Mouse (Mus musculus) CH12.LX (cell line): ENCODE results near the gene Slc24a5. TPM values are rescaled to one million over a fixed set of nuclear protein-coding genes. Genes with fewer than 3 reads are reported as not detected.

Experiments
- DNase-seq: peaks from one replicate; pipeline ENCODE4 v3.0.0-alpha.2; 2013; ENCODE audit errors: extremely low read depth
- H3K27ac ChIP-seq: 2 replicates; pipeline ENCODE4 v1.5.1; 2012; ENCODE audit warnings: low read depth, mild to moderate bottlenecking, control low read depth, moderate library complexity; ENCODE audit not compliant: insufficient read depth
- H3K27me3 ChIP-seq: replicated peaks from 2 replicates; pipeline ENCODE3; 2012; ENCODE audit warnings: inconsistent platforms
- H3K36me3 ChIP-seq, 2 experiments: replicated peaks in 1 of 2; 2 replicates each; pipeline versions ENCODE3 to v1.6.1; 2012; ENCODE audit warnings: inconsistent platforms in 1 of 2, low read length in 1 of 2, mild to moderate bottlenecking in 1 of 2, mixed read lengths in 1 of 2, moderate library complexity in 1 of 2; ENCODE audit not compliant: control insufficient read depth in 1 of 2, insufficient read depth in 1 of 2
- H3K4me1 ChIP-seq, 2 experiments: 2 replicates each; pipeline ENCODE4 v1.6.1; 2012; ENCODE audit warnings: inconsistent platforms in 1 of 2, moderate library complexity in 1 of 2; ENCODE audit not compliant: insufficient read depth in 2 of 2, control insufficient read depth in 1 of 2
- H3K4me2 ChIP-seq: 2 replicates; pipeline ENCODE4 v1.6.1; 2012; ENCODE audit warnings: low read depth, mild to moderate bottlenecking, control low read depth; ENCODE audit not compliant: poor library complexity, insufficient read depth, severe bottlenecking
- H3K4me3 ChIP-seq, 3 experiments: fragments of 150-350 bp in 1 of 3; sonication (generic) in 1 of 3; replicated peaks in 1 of 3; 2 replicates each; pipeline versions ENCODE3 to v1.5.1; 2011 to 2012; ENCODE audit warnings: low read depth in 2 of 3, low read length in 2 of 3, mild to moderate bottlenecking in 2 of 3, moderate library complexity in 2 of 3, control low read depth in 1 of 3, improper control_type of control experiment in 1 of 3, inconsistent platforms in 1 of 3, mixed read lengths in 1 of 3; ENCODE audit not compliant: poor library complexity in 1 of 3
- H3K79me2 ChIP-seq: replicated peaks from 2 replicates; pipeline ENCODE4 v1.6.1; 2012; ENCODE audit warnings: mild to moderate bottlenecking, moderate library complexity; ENCODE audit not compliant: control insufficient read depth, poor library complexity, insufficient read depth, severe bottlenecking; ENCODE audit errors: extremely low read depth
- H3K9ac ChIP-seq: 2 replicates; pipeline ENCODE4 v1.6.1; 2012; ENCODE audit warnings: low read depth, mild to moderate bottlenecking, control low read depth, moderate library complexity; ENCODE audit not compliant: insufficient read depth
- H3K9me3 ChIP-seq: replicated peaks from 2 replicates; pipeline ENCODE3; 2012; ENCODE audit warnings: low read length, inconsistent platforms, mixed read lengths
- BHLHE40 ChIP-seq: IDR thresholded peaks from 2 replicates; pipeline ENCODE4 v1.6.1; 2011; ENCODE audit warnings: mild to moderate bottlenecking, low read depth, low read length, improper control_type of control experiment
- CHD1 ChIP-seq: IDR thresholded peaks from 2 replicates; pipeline ENCODE4 v1.6.1; 2012; ENCODE audit warnings: low read depth, low read length, improper control_type of control experiment, inconsistent platforms
- CHD2 ChIP-seq: IDR thresholded peaks from 2 replicates; pipeline ENCODE4 v1.6.1; 2011; ENCODE audit warnings: low read length, improper control_type of control experiment
- CTCF ChIP-seq, 2 experiments: IDR thresholded peaks in 1 of 2; conservative IDR thresholded peaks in 1 of 2; 2 replicates each; pipeline ENCODE4 v1.5.1; 2011 to 2012; ENCODE audit warnings: low read depth in 2 of 2, low read length in 2 of 2, improper control_type of control experiment in 1 of 2, inconsistent platforms in 1 of 2, mild to moderate bottlenecking in 1 of 2, moderate library complexity in 1 of 2
- EP300 ChIP-seq: IDR thresholded peaks from 2 replicates; pipeline ENCODE4 v1.6.1; 2011; ENCODE audit warnings: low read length, improper control_type of control experiment
- ETS1 ChIP-seq: conservative IDR thresholded peaks from 2 replicates; pipeline ENCODE4 v1.6.1; 2012; ENCODE audit warnings: low read depth, mild to moderate bottlenecking, inconsistent platforms, low read length, improper control_type of control experiment, moderate library complexity
- HCFC1 ChIP-seq: IDR thresholded peaks from 2 replicates; pipeline ENCODE4 v1.6.1; 2012; ENCODE audit warnings: low read depth, mild to moderate bottlenecking, inconsistent platforms, low read length, improper control_type of control experiment
- IRF4 ChIP-seq: IDR thresholded peaks from 2 replicates; pipeline ENCODE4 v1.6.1; 2014; ENCODE audit warnings: low read depth, mild to moderate bottlenecking, inconsistent platforms, low read length, improper control_type of control experiment
- JUN ChIP-seq: IDR thresholded peaks from 2 replicates; pipeline ENCODE4 v1.6.1; 2011; ENCODE audit warnings: low read depth, mild to moderate bottlenecking, low read length, improper control_type of control experiment, moderate library complexity; ENCODE audit not compliant: insufficient read depth
- JUND ChIP-seq: conservative IDR thresholded peaks from 2 replicates; pipeline ENCODE4 v1.6.1; 2011; ENCODE audit warnings: low read depth, low read length, improper control_type of control experiment
- KAT2A ChIP-seq: IDR thresholded peaks from 2 replicates; pipeline ENCODE4 v1.6.1; 2012; ENCODE audit warnings: low read length, improper control_type of control experiment, inconsistent platforms; ENCODE audit not compliant: insufficient replicate concordance
- MAFK ChIP-seq: IDR thresholded peaks from 2 replicates; pipeline ENCODE4 v1.6.1; 2011; ENCODE audit warnings: low read length, improper control_type of control experiment; ENCODE audit not compliant: insufficient replicate concordance
- MAZ ChIP-seq: IDR thresholded peaks from 2 replicates; pipeline ENCODE4 v1.6.1; 2012; ENCODE audit warnings: low read depth, mild to moderate bottlenecking, inconsistent platforms, low read length, improper control_type of control experiment, moderate library complexity
- MXI1 ChIP-seq: IDR thresholded peaks from 2 replicates; pipeline ENCODE4 v1.6.1; 2011; ENCODE audit warnings: mild to moderate bottlenecking, low read depth, low read length, improper control_type of control experiment
- MYC ChIP-seq: IDR thresholded peaks from 2 replicates; pipeline ENCODE4 v1.6.1; 2011; ENCODE audit warnings: low read depth, mild to moderate bottlenecking, improper control_type of control experiment, low read length
- NELFE ChIP-seq: IDR thresholded peaks from 2 replicates; pipeline ENCODE4 v1.6.1; 2011; ENCODE audit warnings: low read depth, low read length, improper control_type of control experiment
- POLR2A ChIP-seq: IDR thresholded peaks from 2 replicates; pipeline ENCODE4 v1.6.1; 2011; ENCODE audit warnings: low read depth, mild to moderate bottlenecking, improper control_type of control experiment, low read length
- POLR2AphosphoS2 ChIP-seq: IDR thresholded peaks from 2 replicates; pipeline ENCODE4 v1.6.1; 2011; ENCODE audit warnings: low read depth, low read length, improper control_type of control experiment
- RCOR1 ChIP-seq: conservative IDR thresholded peaks from 2 replicates; pipeline ENCODE4 v1.6.1; 2012; ENCODE audit warnings: low read depth, mild to moderate bottlenecking, inconsistent platforms, low read length, improper control_type of control experiment
- TBP ChIP-seq: conservative IDR thresholded peaks from 2 replicates; pipeline ENCODE4 v1.6.1; 2011; ENCODE audit warnings: low read depth, low read length, improper control_type of control experiment
- TCF12 ChIP-seq: IDR thresholded peaks from 2 replicates; pipeline ENCODE4 v1.6.1; 2014; ENCODE audit warnings: low read depth, mild to moderate bottlenecking, inconsistent platforms, low read length, improper control_type of control experiment
- UBTF ChIP-seq: IDR thresholded peaks from 2 replicates; pipeline ENCODE4 v1.6.1; 2012; ENCODE audit warnings: low read depth, mild to moderate bottlenecking, inconsistent platforms, low read length, improper control_type of control experiment, moderate library complexity
- USF1 ChIP-seq: IDR thresholded peaks from 2 replicates; pipeline ENCODE4 v1.6.1; 2014; ENCODE audit warnings: low read depth, mild to moderate bottlenecking, inconsistent platforms, low read length, improper control_type of control experiment
- USF2 ChIP-seq: conservative IDR thresholded peaks from 2 replicates; pipeline ENCODE4 v1.6.1; 2011; ENCODE audit warnings: low read depth, low read length, improper control_type of control experiment
- ZC3H11A ChIP-seq: IDR thresholded peaks from 2 replicates; pipeline ENCODE4 v1.6.1; 2012; ENCODE audit warnings: low read depth, mild to moderate bottlenecking, inconsistent platforms, low read length, improper control_type of control experiment
- ZNF384 ChIP-seq: IDR thresholded peaks from 2 replicates; pipeline ENCODE4 v1.6.1; 2012; ENCODE audit warnings: low read depth, low read length, improper control_type of control experiment, inconsistent platforms
- dilution Hi-C: fragments of 300-500 bp; cut with MboI; formaldehyde crosslinking; loops from 2 replicates; pipeline ENCODE4 v1.14.3; 2020; ENCODE audit warnings: low sequenced_read_pairs; ENCODE audit not compliant: extremely low pct_unique_long_range_greater_than_20kb, extremely low pct_ligation_motif_present
- in situ Hi-C: fragments of 300-500 bp; cut with MboI; formaldehyde crosslinking; loops from 3 replicates; pipeline ENCODE4 v1.14.3; 2019; ENCODE audit warnings: low sequenced_read_pairs, low pct_ligation_motif_present, low pct_unique_long_range_greater_than_20kb, mixed read lengths
- polyA plus RNA-seq: library from polyadenylated mRNA; unstranded; fragments of >175 nt; gene quantifications from 2 replicates; pipeline ENCODE4 v1.2.1, GENCODE M21; 2012; ENCODE audit warnings: low read depth; ENCODE audit not compliant: insufficient read length
- total RNA-seq, 2 experiments: library from RNA; depleted of rRNA; stranded (reverse); fragments of 300-350 nt in 1 of 2; fragments of >200 nt in 1 of 2; gene quantifications; 2 replicates each; pipeline ENCODE4 v1.2.3; 2012 to 2014

Slc24a5 gene
- total and polyA plus RNA-seq, 3 experiments: not detected

- no peak overlapping the region for H3K4me2 ChIP-seq
- H3K27ac ChIP-seq: no peak overlapping the region
- H3K9me3 ChIP-seq: peaks cover 55% of the 10 kb centered on the region
- dilution Hi-C loops (no loop called here), in situ Hi-C loops (no loop called here)
- H3K9ac ChIP-seq: no peak overlapping the region
- no peaks in the 10 kb centered on the region for H3K79me2 ChIP-seq
- H3K36me3 ChIP-seq: no peaks in the 10 kb centered on the region
- no peak overlapping the region for H3K4me3 ChIP-seq
- no peak for DNase-seq
- TF ChIP-seq POLR2A: no peak
- TF ChIP-seq RCOR1: no peak
- TF ChIP-seq TBP: no peak
- TF ChIP-seq MAFK: no peak
- no peak for TF ChIP-seq USF2
- no peak for TF ChIP-seq HCFC1
- TF ChIP-seq ZNF384: no peak
- no peak for TF ChIP-seq UBTF
- TF ChIP-seq MYC: no peak
- H3K27me3 ChIP-seq: no peaks in the 10 kb centered on the region
- no peaks in the 10 kb centered on the region for H3K4me1 ChIP-seq
These were observed 5.3 kb downstream of the Slc24a5 start for GRCm38 (mm10) chr2:125073056-125073780.

- dilution Hi-C loops: no loop called here
- Histone ChIP-seq H3K9ac (no peak overlapping the region), H3K4me3 (no peak overlapping the region)
- TF ChIP-seq CTCF (conservative IDR thresholded peaks at IDR 0.05 in 1 of 2, IDR thresholded peaks at IDR 0.05 in 1 of 2; ENCODE audit: low read depth in 2 of 2, low read length in 2 of 2) (no peak), JUN (no peak), ZC3H11A (no peak), NELFE (no peak), EP300 (no peak), BHLHE40 (no peak), UBTF (no peak), MXI1 (no peak), CHD1 (no peak), MAZ (no peak), TCF12 (no peak), ETS1 (no peak), POLR2AphosphoS2 (no peak), KAT2A (no peak), JUND (no peak), USF1 (no peak), CHD2 (no peak), IRF4 (no peak)
- TF ChIP-seq, all 38 proteins: peak for 0
- H3K4me1 ChIP-seq: no peaks in the 10 kb centered on the region
- H3K36me3 ChIP-seq: no peaks in the 10 kb centered on the region
- H3K27me3 ChIP-seq: no peaks in the 10 kb centered on the region
- no peak for DNase-seq
- H3K4me2 ChIP-seq: no peak overlapping the region
- no peaks in the 10 kb centered on the region for H3K79me2 ChIP-seq
- H3K9me3 ChIP-seq: peaks cover 34% of the 10 kb centered on the region
- H3K27ac ChIP-seq: no peak overlapping the region
- in situ Hi-C loops: no loop called here
These were observed 16.0 kb downstream of the Slc24a5 start for GRCm38 (mm10) chr2:125083879-125084278.
